Mouse (Mus musculus): Measurements from ENCODE around the gene Pla2g12b.

Gene Pla2g12b

GRCm38 (mm10) chr10:59435746-59436145 lies 32.3 kb downstream of the Pla2g12b start:
- no peak for DNase-seq (ENCODE audit: low read depth, low spot score)
- Histone ChIP-seq H3K36me3 (ENCODE audit: control insufficient read depth, insufficient read depth, low read length, poor library complexity, severe bottlenecking) (no peaks in the 10 kb centered on the region), H3K27me3 (ENCODE audit: control insufficient read depth, insufficient read depth, low read length, poor library complexity, severe bottlenecking) (no peaks in the 10 kb centered on the region)

GRCm38 (mm10) chr10:59438651-59439050 lies 35.2 kb downstream of the Pla2g12b start:
- Histone ChIP-seq H3K27me3 (ENCODE audit: control insufficient read depth, insufficient read depth, low read length, poor library complexity, severe bottlenecking) (no peaks in the 10 kb centered on the region), H3K36me3 (ENCODE audit: control insufficient read depth, insufficient read depth, low read length, poor library complexity, severe bottlenecking) (no peaks in the 10 kb centered on the region)
- no peak for DNase-seq (ENCODE audit: low read depth, low spot score)

GRCm38 (mm10) chr10:59439508-59439931 lies 36.1 kb downstream of the Pla2g12b start:
- no peaks in the 10 kb centered on the region for H3K36me3 ChIP-seq (ENCODE audit: control insufficient read depth, insufficient read depth, low read length, poor library complexity, severe bottlenecking)
- no peak for DNase-seq (ENCODE audit: low read depth, low spot score)
- H3K27me3 ChIP-seq (ENCODE audit: control insufficient read depth, insufficient read depth, low read length, poor library complexity, severe bottlenecking) = no peaks in the 10 kb centered on the region

- no peaks in the 10 kb centered on the region for H3K27me3 ChIP-seq (ENCODE audit: control insufficient read depth, insufficient read depth, low read length, poor library complexity, severe bottlenecking)
These were observed 36.7 kb downstream of the Pla2g12b start for GRCm38 (mm10) chr10:59440177-59440576.

GRCm38 (mm10) chr10:59441735-59442134 lies 38.3 kb downstream of the Pla2g12b start, which contains the start of gene Oit3:
Gene Oit3 (minus strand): TSS chr10:59441778.
- Histone ChIP-seq H3K36me3 (ENCODE audit: control insufficient read depth, insufficient read depth, low read length, poor library complexity, severe bottlenecking) (no peaks in the 10 kb centered on the region), H3K27me3 (ENCODE audit: control insufficient read depth, insufficient read depth, low read length, poor library complexity, severe bottlenecking) (no peaks in the 10 kb centered on the region)
- no peak for DNase-seq (ENCODE audit: low read depth, low spot score)

More at GRCm38 (mm10) chr10:59440177-59440576, 36.7 kb downstream of the Pla2g12b start:
- DNase-seq (ENCODE audit: low read depth, low spot score) = no peak
- H3K36me3 ChIP-seq (ENCODE audit: control insufficient read depth, insufficient read depth, low read length, poor library complexity, severe bottlenecking) = no peaks in the 10 kb centered on the region

GRCm38 (mm10) chr10:59443212-59443611 lies 39.8 kb downstream of the Pla2g12b start:
- no peak for DNase-seq (ENCODE audit: low read depth, low spot score)
- Histone ChIP-seq H3K27me3 (ENCODE audit: control insufficient read depth, insufficient read depth, low read length, poor library complexity, severe bottlenecking) (no peaks in the 10 kb centered on the region), H3K36me3 (ENCODE audit: control insufficient read depth, insufficient read depth, low read length, poor library complexity, severe bottlenecking) (no peaks in the 10 kb centered on the region)

- no peaks in the 10 kb centered on the region for H3K27me3 ChIP-seq (ENCODE audit: control insufficient read depth, insufficient read depth, low read length, poor library complexity, severe bottlenecking)
- no peaks in the 10 kb centered on the region for H3K36me3 ChIP-seq (ENCODE audit: control insufficient read depth, insufficient read depth, low read length, poor library complexity, severe bottlenecking)
- no peak for DNase-seq (ENCODE audit: low read depth, low spot score)
These were observed 40.6 kb downstream of the Pla2g12b start for GRCm38 (mm10) chr10:59444106-59444505.

- no peak for DNase-seq (ENCODE audit: low read depth, low spot score)
- Histone ChIP-seq H3K36me3 (ENCODE audit: control insufficient read depth, insufficient read depth, low read length, poor library complexity, severe bottlenecking) (no peaks in the 10 kb centered on the region), H3K27me3 (ENCODE audit: control insufficient read depth, insufficient read depth, low read length, poor library complexity, severe bottlenecking) (no peaks in the 10 kb centered on the region)
These were observed 41.2 kb downstream of the Pla2g12b start for GRCm38 (mm10) chr10:59444635-59445034.

- H3K36me3 ChIP-seq (ENCODE audit: control insufficient read depth, insufficient read depth, low read length, poor library complexity, severe bottlenecking) = peaks cover 1% of the 10 kb centered on the region; the same call in 1 of the 2 replicates
- DNase-seq (ENCODE audit: low read depth, low spot score) = no peak
- no peaks in the 10 kb centered on the region for H3K27me3 ChIP-seq (ENCODE audit: control insufficient read depth, insufficient read depth, low read length, poor library complexity, severe bottlenecking)
These were observed 43.5 kb downstream of the Pla2g12b start for GRCm38 (mm10) chr10:59446911-59447437.

GRCm38 (mm10) chr10:59447546-59447945 lies 44.1 kb downstream of the Pla2g12b start:
- DNase-seq (ENCODE audit: low read depth, low spot score) = no peak
- no peaks in the 10 kb centered on the region for H3K27me3 ChIP-seq (ENCODE audit: control insufficient read depth, insufficient read depth, low read length, poor library complexity, severe bottlenecking)
- peaks cover 1% of the 10 kb centered on the region; the same call in 1 of the 2 replicates for H3K36me3 ChIP-seq (ENCODE audit: control insufficient read depth, insufficient read depth, low read length, poor library complexity, severe bottlenecking)

GRCm38 (mm10) chr10:59451839-59452238 lies 48.4 kb downstream of the Pla2g12b start:
- DNase-seq (ENCODE audit: low read depth, low spot score) = peak; percentile 46
- Histone ChIP-seq H3K27me3 (ENCODE audit: control insufficient read depth, insufficient read depth, low read length, poor library complexity, severe bottlenecking) (no peaks in the 10 kb centered on the region), H3K36me3 (ENCODE audit: control insufficient read depth, insufficient read depth, low read length, poor library complexity, severe bottlenecking) (peaks cover 1% of the 10 kb centered on the region; the same call in 1 of the 2 replicates)

- peaks cover 1% of the 10 kb centered on the region; the same call in 1 of the 2 replicates for H3K36me3 ChIP-seq (ENCODE audit: control insufficient read depth, insufficient read depth, low read length, poor library complexity, severe bottlenecking)
- no peak for DNase-seq (ENCODE audit: low read depth, low spot score)
- H3K27me3 ChIP-seq (ENCODE audit: control insufficient read depth, insufficient read depth, low read length, poor library complexity, severe bottlenecking) = no peaks in the 10 kb centered on the region
These were observed 51.2 kb downstream of the Pla2g12b start for GRCm38 (mm10) chr10:59454631-59455030.

- no peaks in the 10 kb centered on the region for H3K36me3 ChIP-seq (ENCODE audit: control insufficient read depth, insufficient read depth, low read length, poor library complexity, severe bottlenecking)
- no peaks in the 10 kb centered on the region for H3K27me3 ChIP-seq (ENCODE audit: control insufficient read depth, insufficient read depth, low read length, poor library complexity, severe bottlenecking)
These were observed 56.3 kb downstream of the Pla2g12b start for GRCm38 (mm10) chr10:59459767-59460166.

GRCm38 (mm10) chr10:59462307-59462706 lies 58.8 kb downstream of the Pla2g12b start:
- no peak for DNase-seq (ENCODE audit: low read depth, low spot score)
- Histone ChIP-seq H3K36me3 (ENCODE audit: control insufficient read depth, insufficient read depth, low read length, poor library complexity, severe bottlenecking) (peaks cover 5% of the 10 kb centered on the region; the same call in 1 of the 2 replicates), H3K27me3 (ENCODE audit: control insufficient read depth, insufficient read depth, low read length, poor library complexity, severe bottlenecking) (no peaks in the 10 kb centered on the region)

More at GRCm38 (mm10) chr10:59459767-59460166, 56.3 kb downstream of the Pla2g12b start:
- DNase-seq (ENCODE audit: low read depth, low spot score) = no peak

GRCm38 (mm10) chr10:59465546-59465945 lies 62.1 kb downstream of the Pla2g12b start:
- DNase-seq (ENCODE audit: low read depth, low spot score) = no peak
- Histone ChIP-seq H3K27me3 (ENCODE audit: control insufficient read depth, insufficient read depth, low read length, poor library complexity, severe bottlenecking) (no peaks in the 10 kb centered on the region), H3K36me3 (ENCODE audit: control insufficient read depth, insufficient read depth, low read length, poor library complexity, severe bottlenecking) (peaks cover 6% of the 10 kb centered on the region; the same call in 1 of the 2 replicates)

GRCm38 (mm10) chr10:59466626-59467025 lies 63.2 kb downstream of the Pla2g12b start:
- DNase-seq (ENCODE audit: low read depth, low spot score) = no peak
- peaks cover 6% of the 10 kb centered on the region; the same call in 1 of the 2 replicates for H3K36me3 ChIP-seq (ENCODE audit: control insufficient read depth, insufficient read depth, low read length, poor library complexity, severe bottlenecking)
- H3K27me3 ChIP-seq (ENCODE audit: control insufficient read depth, insufficient read depth, low read length, poor library complexity, severe bottlenecking) = no peaks in the 10 kb centered on the region
